ENCODE assay signal across 30 mouse cellular contexts in genomic region chr5:92322612-92323011, GRCm38 (mm10). TPM values are rescaled to one million over a fixed set of nuclear protein-coding genes. Genes with fewer than 3 reads are reported as not detected.
A peak's percentile ranks its signal among the peaks of the same experiment; 100 is the strongest.
DNase-seq lines count a peak whose midpoint lies in the region; ATAC-seq and TF ChIP-seq lines count a peak whose summit lies in the region.
"Had no signal": no experiment of that assay in that cellular context is flagged by ENCODE, and none has a peak within 500 bp of the region (broad histone marks: within the 10 kb centered on the region; RNA-seq: fewer than 3 reads in every experiment).

No protein-coding gene starts in this region.

- TF ChIP-seq CTCF in gastrocnemius, adult 2 months (IDR thresholded peaks at IDR 0.05): no peak
- TF ChIP-seq CTCF in lung, embryonic 14.5 days (IDR thresholded peaks at IDR 0.05; ENCODE audit: low read depth): no peak

- intact Hi-C loops in gastrocnemius, adult 2 months (cut with DNase I): no loop called here
- intact Hi-C loops in gastrocnemius, postnatal 36 days (cut with DNase I): no loop called here

- ATAC-seq in lung, embryonic 14.5 days (ENCODE audit: insufficient read depth): no peak
- no peak for ATAC-seq in hindbrain, embryonic 16.5 days
- no peak for ATAC-seq in frontal cortex, adult (ENCODE audit: low TSS enrichment)
- ATAC-seq: intestine, embryonic 15.5 days; midbrain, embryonic 15.5 days; Patski had no signal

- no peaks in the 10 kb centered on the region for H3K9me3 ChIP-seq in lung, embryonic 14.5 days (ENCODE audit: low read depth, low read length)
- no peaks in the 10 kb centered on the region for H3K9me3 ChIP-seq in hindbrain, embryonic 16.5 days (ENCODE audit: control insufficient read depth, low read length)
- H3K9me3 ChIP-seq: G1E; heart, embryonic 10.5 days; hindbrain, embryonic 15.5 days; intestine, embryonic 15.5 days; midbrain, embryonic 15.5 days; neural tube, embryonic 13.5 days had no signal

- peaks cover 7% of the 10 kb centered on the region; the same call in 1 of the 2 replicates for H3K4me1 ChIP-seq in lung, embryonic 14.5 days (ENCODE audit: insufficient read depth)
- H3K4me1 ChIP-seq in hindbrain, embryonic 16.5 days (ENCODE audit: control insufficient read depth, insufficient read depth, low read depth, low read length): no peaks in the 10 kb centered on the region
- H3K4me1 ChIP-seq: heart, embryonic 10.5 days; hindbrain, embryonic 15.5 days; midbrain, embryonic 15.5 days; neural tube, embryonic 13.5 days had no signal

- no peak overlapping the region for H3K4me3 ChIP-seq in gastrocnemius, adult 2 months
- no peak overlapping the region for H3K4me3 ChIP-seq in lung, embryonic 14.5 days (ENCODE audit: low read depth, low read length)
- H3K4me3 ChIP-seq in hindbrain, embryonic 16.5 days (ENCODE audit: low read length): no peak overlapping the region
- H3K4me3 ChIP-seq: heart, embryonic 10.5 days; hindbrain, embryonic 15.5 days; intestine, embryonic 15.5 days; midbrain, embryonic 15.5 days; neural tube, embryonic 13.5 days had no signal

- peak overlapping the region; percentile 64 for H3K27ac ChIP-seq in gastrocnemius, adult 2 months
- H3K27ac ChIP-seq in lung, embryonic 14.5 days (ENCODE audit: low read depth): 0 out of 2 replicates have a peak overlapping the region, but pooled peaks have one; percentile 42
- no peak overlapping the region for H3K27ac ChIP-seq in hindbrain, embryonic 16.5 days (ENCODE audit: low read depth, low read length)
- H3K27ac ChIP-seq: heart, embryonic 10.5 days; hindbrain, embryonic 15.5 days; intestine, embryonic 15.5 days; midbrain, embryonic 15.5 days; neural tube, embryonic 13.5 days had no signal

- no peak for DNase-seq in gastrocnemius, adult 2 months
- DNase-seq in gastrocnemius, postnatal 36 days: no peak
- DNase-seq in adipocyte (ENCODE audit: low spot score): peak; percentile 94
- DNase-seq in lung, embryonic 14.5 days: no peak
- peak; percentile 24 for DNase-seq in lung, postnatal 25 days (ENCODE audit: low spot score)
- no peak for DNase-seq in natural killer cell, adult 2 months (ENCODE audit: low spot score in 2 of 2)
- DNase-seq: B cell, adult 2 months; cerebellum, adult 11-12 months; cerebellum, postnatal 14 days; layer of hippocampus, adult 9-11 months; right cerebral cortex, postnatal 4 days; thymus, adult 18-20 months; thymus, postnatal 36 days had no signal

- 67% methylated on average over 4 of the region's 4 CpGs for WGBS in lung, embryonic 14.5 days
- 90% methylated on average over 4 of the region's 4 CpGs for WGBS in hindbrain, embryonic 16.5 days

- H3K27me3 ChIP-seq in lung, embryonic 14.5 days (ENCODE audit: insufficient read depth, low read length): no peaks in the 10 kb centered on the region
- H3K27me3 ChIP-seq in hindbrain, embryonic 16.5 days (replicated peaks; ENCODE audit: control insufficient read depth, insufficient read depth, low read length): no peaks in the 10 kb centered on the region
- H3K27me3 ChIP-seq: CH12.LX; hindbrain, embryonic 15.5 days; intestine, embryonic 15.5 days; midbrain, embryonic 15.5 days; neural tube, embryonic 13.5 days; Patski had no signal

- no peaks in the 10 kb centered on the region for H3K36me3 ChIP-seq in lung, embryonic 14.5 days (ENCODE audit: insufficient read depth)
- H3K36me3 ChIP-seq in hindbrain, embryonic 16.5 days (ENCODE audit: control insufficient read depth, insufficient read depth, low read length): no peaks in the 10 kb centered on the region
- H3K36me3 ChIP-seq: G1E; heart, embryonic 10.5 days; hindbrain, embryonic 15.5 days; intestine, embryonic 15.5 days; midbrain, embryonic 15.5 days; neural tube, embryonic 13.5 days had no signal

- H3K9ac ChIP-seq in lung, embryonic 14.5 days: no peak overlapping the region
- H3K9ac ChIP-seq in hindbrain, embryonic 16.5 days (ENCODE audit: low read depth, low read length): no peak overlapping the region
- H3K9ac ChIP-seq: hindbrain, embryonic 15.5 days; intestine, embryonic 15.5 days; midbrain, embryonic 15.5 days; neural tube, embryonic 13.5 days had no signal

- H3K4me2 ChIP-seq in lung, embryonic 14.5 days: no peak overlapping the region
- no peak overlapping the region for H3K4me2 ChIP-seq in hindbrain, embryonic 16.5 days (ENCODE audit: low read length)
- H3K4me2 ChIP-seq: hindbrain, embryonic 15.5 days; intestine, embryonic 15.5 days; midbrain, embryonic 15.5 days; neural tube, embryonic 13.5 days had no signal

RNA-seq across cellular contexts. Expression of gene Cxcl9, which starts 5.3 kb away (rescaled TPM):
- under 1 TPM; 0.10 to 0.45 TPM for total RNA-seq in gastrocnemius, adult 2 months (2021)
- under 1 TPM; 0.41 to 0.47 TPM for total RNA-seq in gastrocnemius, postnatal 36 days (2021)
- polyA plus RNA-seq in lung, embryonic 14.5 days (2014; fragmentation: Nextera tagmentation; extraction: Ambion mirVana): 0.43 TPM in 1 of 2 replicates, not detected in the other
- polyA plus RNA-seq in hindbrain, embryonic 16.5 days (2015; fragmentation: Nextera tagmentation; extraction: Ambion mirVana): not detected in 2 replicates
- total RNA-seq: CH12.LX; G1E; left cerebral cortex, adult 18-20 months; left cerebral cortex, postnatal 25 days had no signal
- polyA plus RNA-seq: embryonic facial prominence, embryonic 11.5 days; forebrain, embryonic 11.5 days; G1E; heart, embryonic 10.5 days; hindbrain, embryonic 15.5 days; intestine, embryonic 15.5 days; kidney, embryonic 16.5 days; midbrain, embryonic 15.5 days; neural tube, embryonic 13.5 days; stomach, embryonic 16.5 days had no signal

RNA-seq across cellular contexts. Expression of gene Art3, which starts 9.0 kb away (rescaled TPM):
- 100 to 1,000 TPM; 394 to 399 TPM for total RNA-seq in gastrocnemius, adult 2 months (2021)
- 100 to 1,000 TPM; 384 to 415 TPM for total RNA-seq in gastrocnemius, postnatal 36 days (2021)
- 1.4 and 5.4 TPM in 2 replicates for polyA plus RNA-seq in lung, embryonic 14.5 days (2014; fragmentation: Nextera tagmentation; extraction: Ambion mirVana)
- 6.4 and 6.7 TPM in 2 replicates for polyA plus RNA-seq in hindbrain, embryonic 16.5 days (2015; fragmentation: Nextera tagmentation; extraction: Ambion mirVana)
- total RNA-seq: hematopoietic stem cell, adult 5-6 weeks had no signal
- polyA plus RNA-seq: G1E, Patski had no signal

RNA-seq across cellular contexts. Expression of gene Sdad1, which starts 12.3 kb away (rescaled TPM):
- 10 to 100 TPM; 15.5 to 17.7 TPM for total RNA-seq in gastrocnemius, adult 2 months (2021)
- 10 to 100 TPM; 13.4 to 18.1 TPM for total RNA-seq in gastrocnemius, postnatal 36 days (2021)
- polyA plus RNA-seq in lung, embryonic 14.5 days (2014; fragmentation: Nextera tagmentation; extraction: Ambion mirVana): 44.8 and 45.3 TPM in 2 replicates
- polyA plus RNA-seq in hindbrain, embryonic 16.5 days (2015; fragmentation: Nextera tagmentation; extraction: Ambion mirVana): 27.0 and 27.1 TPM in 2 replicates

RNA-seq across cellular contexts. Expression of gene Cxcl10, which starts 26.1 kb away (rescaled TPM):
- total RNA-seq in gastrocnemius, adult 2 months (2021): not detected
- under 1 TPM in 1 of 2 experiments, not detected in 1; 0.23 TPM for total RNA-seq in gastrocnemius, postnatal 36 days (2021)
- not detected in 2 replicates for polyA plus RNA-seq in lung, embryonic 14.5 days (2014; fragmentation: Nextera tagmentation; extraction: Ambion mirVana)
- 0.22 and 0.43 TPM in 2 replicates for polyA plus RNA-seq in hindbrain, embryonic 16.5 days (2015; fragmentation: Nextera tagmentation; extraction: Ambion mirVana)
- total RNA-seq: left cerebral cortex, postnatal 25 days had no signal
- polyA plus RNA-seq: G1E had no signal

RNA-seq across cellular contexts. Expression of gene Naaa, which starts 44.6 kb away (rescaled TPM):
- 1 to 10 TPM; 5.5 to 8.5 TPM for total RNA-seq in gastrocnemius, adult 2 months (2021)
- 1 to 10 TPM; 4.4 to 5.3 TPM for total RNA-seq in gastrocnemius, postnatal 36 days (2021)
- 7.3 and 8.3 TPM in 2 replicates for polyA plus RNA-seq in lung, embryonic 14.5 days (2014; fragmentation: Nextera tagmentation; extraction: Ambion mirVana)
- polyA plus RNA-seq in hindbrain, embryonic 16.5 days (2015; fragmentation: Nextera tagmentation; extraction: Ambion mirVana): 23.8 and 28.5 TPM in 2 replicates

Comparison
In these comparisons a context has a peak if more than half of its experiments do, and no peak if none do; other contexts are left out.
1. DNase-seq: peak in adipocyte (single experiment) and lung, postnatal 25 days (single experiment); none in gastrocnemius, adult 2 months (single experiment), gastrocnemius, postnatal 36 days (0 of 2), lung, embryonic 14.5 days (single experiment) and natural killer cell, adult 2 months (0 of 2).